Mouse (Mus musculus) neural tube, embryonic 15.5 days (tissue): ENCODE results near the gene Parn. TPM values are rescaled to one million over a fixed set of nuclear protein-coding genes. Genes with fewer than 3 reads are reported as not detected.
"Not testable (repeated sequence)": the region's sequence is repeated elsewhere in the genome, so short reads cannot be mapped to it uniquely, and the experiment has no call there.

ENCODE experiments used
- ATAC-seq: fragments of 200-750 bp; cut with Nextera tagmentation; 2 replicates; pipeline ENCODE4 v1.8.0; 2017; ENCODE audit warnings: mild to moderate bottlenecking, moderate TSS enrichment, moderate library complexity; ENCODE audit not compliant: low FRiP score
- H3K27ac ChIP-seq: fragments of 300-500 bp; sonication (generic); replicated peaks from 2 replicates; pipeline ENCODE4 v1.5.1; 2015; ENCODE audit warnings: mild to moderate bottlenecking, inconsistent platforms
- H3K27me3 ChIP-seq: fragments of 300-500 bp; sonication (generic); replicated peaks from 2 replicates; pipeline ENCODE4 v1.6.1; 2015; ENCODE audit warnings: inconsistent platforms
- H3K36me3 ChIP-seq: fragments of 300-500 bp; sonication (generic); 2 replicates; pipeline ENCODE4 v1.6.1; 2015; ENCODE audit warnings: inconsistent platforms
- H3K4me1 ChIP-seq: fragments of 300-500 bp; sonication (generic); 2 replicates; pipeline ENCODE4 v1.6.1; 2015; ENCODE audit warnings: inconsistent platforms
- H3K4me2 ChIP-seq: fragments of 300-500 bp; sonication (generic); 2 replicates; pipeline ENCODE4 v1.6.1; 2015; ENCODE audit warnings: inconsistent platforms, mild to moderate bottlenecking, moderate library complexity
- H3K4me3 ChIP-seq: fragments of 300-500 bp; sonication (generic); replicated peaks from 2 replicates; pipeline ENCODE4 v1.5.1; 2015; ENCODE audit warnings: mild to moderate bottlenecking, inconsistent platforms
- H3K9ac ChIP-seq: fragments of 300-500 bp; sonication (generic); replicated peaks from 2 replicates; pipeline ENCODE4 v1.6.1; 2015; ENCODE audit warnings: mild to moderate bottlenecking, inconsistent platforms
- H3K9me3 ChIP-seq: fragments of 300-500 bp; sonication (generic); replicated peaks from 2 replicates; pipeline ENCODE4 v1.6.1; 2016; ENCODE audit warnings: inconsistent platforms
- WGBS: fragments of 180-500 bp; shearing (Covaris S2); methylation state at CpG from one replicate; pipeline ENCODE4 v1.1.7; 2015; ENCODE audit warnings: mixed read lengths; 5-methylcytosine and 5-hydroxymethylcytosine counted together
- polyA plus RNA-seq: library from polyadenylated mRNA; unstranded; fragments of >200 nt; fragmentation: Nextera tagmentation; extraction: Ambion mirVana; gene quantifications from 2 replicates; pipeline ENCODE4 v1.2.1, GENCODE M21; 2015

Parn gene
- polyA plus RNA-seq, 1 experiment from 2014 or later, result 28.2 TPM

DNA sequence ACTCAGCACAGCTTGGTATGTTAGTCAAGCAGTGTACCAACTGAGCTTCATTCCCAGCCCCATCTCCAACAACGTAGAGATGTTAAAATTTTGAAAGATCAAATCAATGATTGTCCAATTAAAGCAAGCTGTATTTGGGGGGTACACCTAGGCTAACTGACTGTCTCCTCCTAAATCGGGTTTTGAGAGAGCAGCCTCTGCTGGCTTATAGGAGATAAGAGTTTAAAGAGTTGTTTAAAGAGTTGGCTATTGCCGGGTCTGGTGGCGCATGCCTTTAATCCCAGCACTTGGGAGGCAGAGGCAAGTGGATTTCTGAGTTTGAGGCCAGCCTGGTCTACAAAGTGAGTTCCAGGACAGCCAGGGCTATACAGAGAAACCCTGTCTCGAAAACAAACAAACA, 2.9 kb upstream of the Parn start:
- not testable (repeated sequence) for H3K36me3 ChIP-seq, H3K27me3 ChIP-seq, H3K9ac ChIP-seq, H3K9me3 ChIP-seq, ATAC-seq
- WGBS, result 82% methylated on average over 5 of the region's 5 CpGs
- peak overlapping the region; percentile 83; the same call in 1 of the 2 replicates for H3K27ac ChIP-seq
- H3K4me1 ChIP-seq, result peaks cover 30% of the 10 kb centered on the region
- H3K4me3 ChIP-seq, result peak overlapping the region; percentile 98; the same call in 1 of the 2 replicates
- peak overlapping the region; percentile 70 for H3K4me2 ChIP-seq

DNA sequence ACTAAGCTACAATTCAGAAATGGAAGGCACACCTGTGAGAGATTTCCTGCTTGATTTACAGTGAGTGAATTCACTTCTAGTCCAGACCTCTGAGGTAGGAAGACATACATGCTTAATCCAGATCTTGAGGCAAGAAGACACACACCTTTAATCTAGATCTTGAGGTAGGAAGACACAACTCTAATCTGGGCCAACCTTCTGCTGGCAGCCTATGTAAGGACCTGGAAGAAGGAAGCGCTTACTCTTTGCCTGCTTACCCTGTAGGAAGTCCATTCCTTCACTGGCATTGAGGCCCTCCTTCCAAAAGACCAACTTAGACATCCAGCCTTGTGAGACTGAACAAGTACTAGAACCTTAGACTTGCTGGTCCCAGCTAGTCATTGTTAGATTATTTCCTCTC, 1.3 kb upstream of the Parn start:
- H3K36me3 ChIP-seq, result peaks cover 8% of the 10 kb centered on the region
- peaks cover 30% of the 10 kb centered on the region for H3K4me1 ChIP-seq
- no peak overlapping the region for H3K9ac ChIP-seq
- H3K9me3 ChIP-seq, result no peaks in the 10 kb centered on the region
- no peak overlapping the region for H3K27ac ChIP-seq
- ATAC-seq, result no peak
- 100% methylated on average over 1 of the region's 1 CpGs for WGBS
- H3K4me2 ChIP-seq, result no peak overlapping the region
- H3K4me3 ChIP-seq, result no peak overlapping the region
- H3K27me3 ChIP-seq, result no peaks in the 10 kb centered on the region

DNA sequence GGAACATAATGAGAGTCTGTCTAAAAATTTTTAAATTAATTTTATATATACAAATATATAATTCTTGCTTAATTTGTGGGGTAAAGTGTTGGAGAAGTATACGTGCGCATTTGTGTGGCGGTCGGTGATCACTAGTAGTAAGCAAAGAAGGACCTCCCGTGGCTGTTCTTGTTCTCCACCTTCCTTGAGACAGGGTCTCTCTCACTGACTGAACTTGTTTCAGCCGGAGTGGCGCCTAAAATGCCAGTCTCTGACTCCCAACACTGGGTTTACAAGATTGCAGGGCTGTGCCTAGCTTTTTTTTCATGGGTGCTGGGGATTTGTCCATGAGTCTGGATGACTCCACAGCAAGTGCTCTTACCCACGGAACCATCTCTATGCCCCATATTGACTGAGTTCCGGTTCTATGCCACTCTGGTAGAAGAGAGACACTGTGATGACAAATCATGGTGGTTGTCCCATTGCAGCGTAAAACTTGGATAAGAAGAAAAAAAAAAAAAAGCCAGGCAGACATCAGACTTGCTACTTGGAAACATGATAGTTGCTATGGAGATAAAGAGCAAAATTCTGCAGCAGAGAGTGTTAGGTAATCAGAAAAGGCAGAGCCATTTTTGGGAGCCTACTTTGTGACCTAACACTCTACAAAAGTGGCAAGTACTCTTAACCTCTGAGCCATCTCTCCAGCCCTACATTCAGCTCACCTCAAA, 585 bp upstream of the Parn start:
- WGBS, result 81% methylated on average over 10 of the region's 10 CpGs
- H3K9me3 ChIP-seq, result no peaks in the 10 kb centered on the region
- H3K27me3 ChIP-seq, result no peaks in the 10 kb centered on the region
- peak overlapping the region; percentile 73 for H3K4me2 ChIP-seq
- peaks cover 9% of the 10 kb centered on the region for H3K36me3 ChIP-seq
- peaks cover 30% of the 10 kb centered on the region for H3K4me1 ChIP-seq
- no peak for ATAC-seq
- peak overlapping the region; percentile 81 for H3K27ac ChIP-seq
- H3K4me3 ChIP-seq, result peak overlapping the region; percentile 63
- peak overlapping the region; percentile 77; the same call in 1 of the 2 replicates for H3K9ac ChIP-seq

DNA sequence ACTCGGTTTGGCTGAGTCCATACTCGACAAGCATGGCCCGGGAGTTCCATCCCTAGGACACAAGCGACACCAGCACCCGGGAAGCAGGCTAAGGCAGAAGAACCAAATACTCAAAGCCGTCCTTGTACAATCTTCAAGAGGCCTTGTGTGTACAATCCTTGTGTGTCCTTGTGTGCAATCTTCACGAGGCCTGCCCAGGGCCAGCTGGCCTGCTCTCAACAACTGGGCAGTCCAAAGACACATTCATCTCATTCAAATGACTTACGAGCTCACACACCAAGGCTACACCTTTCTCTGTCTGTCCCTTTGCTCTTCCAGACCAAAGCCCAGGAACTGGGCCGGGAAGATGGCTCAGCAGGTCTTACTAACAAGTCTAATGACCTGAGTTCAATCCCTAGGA, 7.2 kb downstream of the Parn start:
- Histone ChIP-seq H3K9ac (no peak overlapping the region), H3K4me3 (no peak overlapping the region), H3K27ac (no peak overlapping the region), H3K27me3 (no peaks in the 10 kb centered on the region), H3K4me1 (no peaks in the 10 kb centered on the region), H3K9me3 (no peaks in the 10 kb centered on the region), H3K4me2 (no peak overlapping the region), H3K36me3 (peaks cover 40% of the 10 kb centered on the region)
- WGBS, result 96% methylated on average over 9 of the region's 9 CpGs
- ATAC-seq, result no peak

DNA sequence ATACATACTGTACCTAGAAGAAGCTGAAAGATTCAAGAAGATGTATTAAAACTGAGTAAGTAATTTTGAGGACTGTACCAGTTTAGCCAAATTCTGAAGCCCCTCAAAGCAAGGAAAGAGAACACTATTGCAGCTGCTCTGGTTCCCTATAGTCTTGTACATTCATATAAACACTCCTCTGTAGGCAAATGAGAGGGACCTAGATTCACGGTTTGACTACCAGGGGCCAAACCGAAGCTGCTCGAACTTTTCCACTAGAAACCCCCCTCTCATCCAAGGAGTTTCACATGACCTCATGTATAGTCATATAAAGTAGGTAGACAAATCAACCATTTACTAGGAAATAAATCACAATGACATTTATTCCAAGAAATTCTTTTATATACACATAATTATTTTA, 9.1 kb downstream of the Parn start:
- H3K4me2 ChIP-seq, result no peak overlapping the region
- WGBS, result 92% methylated on average over 3 of the region's 3 CpGs
- H3K9me3 ChIP-seq, result no peaks in the 10 kb centered on the region
- H3K27me3 ChIP-seq, result no peaks in the 10 kb centered on the region
- H3K4me1 ChIP-seq, result no peaks in the 10 kb centered on the region
- no peak overlapping the region for H3K27ac ChIP-seq
- ATAC-seq, result no peak
- H3K9ac ChIP-seq, result no peak overlapping the region
- peaks cover 45% of the 10 kb centered on the region for H3K36me3 ChIP-seq
- no peak overlapping the region for H3K4me3 ChIP-seq

- no peaks in the 10 kb centered on the region for H3K4me1 ChIP-seq
- no peak overlapping the region for H3K4me3 ChIP-seq
- H3K27ac ChIP-seq, result no peak overlapping the region
- peaks cover 18% of the 10 kb centered on the region for H3K36me3 ChIP-seq
- no peaks in the 10 kb centered on the region for H3K9me3 ChIP-seq
- WGBS, result 91% methylated on average over 4 of the region's 4 CpGs
- ATAC-seq, result no peak
- no peak overlapping the region for H3K9ac ChIP-seq
- H3K4me2 ChIP-seq, result no peak overlapping the region
- H3K27me3 ChIP-seq, result no peaks in the 10 kb centered on the region
Observed at GRCm38 (mm10) chr16:13645930-13646329, 22.0 kb downstream of the Parn start.

GRCm38 (mm10) chr16:13644474-13644873, 23.5 kb downstream of the Parn start:
- no peaks in the 10 kb centered on the region for H3K27me3 ChIP-seq
- peaks cover 9% of the 10 kb centered on the region for H3K36me3 ChIP-seq
- no peak for ATAC-seq
- no peaks in the 10 kb centered on the region for H3K9me3 ChIP-seq
- 88% methylated on average over 3 of the region's 3 CpGs for WGBS
- no peak overlapping the region for H3K27ac ChIP-seq
- no peaks in the 10 kb centered on the region for H3K4me1 ChIP-seq
- H3K4me3 ChIP-seq, result no peak overlapping the region
- no peak overlapping the region for H3K4me2 ChIP-seq
- H3K9ac ChIP-seq, result no peak overlapping the region

- no peak overlapping the region for H3K4me3 ChIP-seq
- no peaks in the 10 kb centered on the region for H3K27me3 ChIP-seq
- no peaks in the 10 kb centered on the region for H3K9me3 ChIP-seq
- H3K27ac ChIP-seq, result no peak overlapping the region
- WGBS, result 80% methylated on average over 7 of the region's 7 CpGs
- no peak for ATAC-seq
- peaks cover 24% of the 10 kb centered on the region for H3K36me3 ChIP-seq
- no peaks in the 10 kb centered on the region for H3K4me1 ChIP-seq
- no peak overlapping the region for H3K4me2 ChIP-seq
- H3K9ac ChIP-seq, result no peak overlapping the region
Observed at GRCm38 (mm10) chr16:13640064-13640463, 27.9 kb downstream of the Parn start.

- WGBS, result 86% methylated on average over 5 of the region's 5 CpGs
- Histone ChIP-seq H3K4me3 (no peak overlapping the region), H3K4me2 (no peak overlapping the region), H3K27me3 (no peaks in the 10 kb centered on the region), H3K4me1 (no peaks in the 10 kb centered on the region), H3K9ac (no peak overlapping the region), H3K36me3 (peaks cover 25% of the 10 kb centered on the region), H3K27ac (no peak overlapping the region), H3K9me3 (no peaks in the 10 kb centered on the region)
- no peak for ATAC-seq
Observed at GRCm38 (mm10) chr16:13639508-13639907, 28.5 kb downstream of the Parn start.

DNA sequence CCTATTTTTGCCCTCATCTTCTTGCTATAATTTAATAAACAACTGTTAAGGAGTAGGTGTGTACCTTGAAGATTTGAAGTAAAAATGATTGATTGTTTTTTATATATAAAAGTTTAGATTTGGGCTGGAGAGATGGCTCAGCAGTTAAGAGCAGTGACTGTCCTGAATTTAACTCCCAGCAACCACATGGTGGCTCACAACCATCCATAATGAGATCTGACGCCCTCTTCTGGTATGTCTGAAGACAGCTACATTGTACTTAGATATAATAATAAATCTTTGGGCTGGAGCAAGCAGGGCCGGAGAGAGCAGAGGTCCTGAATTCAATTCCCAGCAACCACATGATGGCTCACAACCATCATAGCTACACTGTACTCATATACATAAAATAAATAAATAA, 29.8 kb downstream of the Parn start:
- H3K4me3 ChIP-seq, H3K4me1 ChIP-seq, ATAC-seq, H3K9ac ChIP-seq, H3K4me2 ChIP-seq, H3K9me3 ChIP-seq, H3K27me3 ChIP-seq, H3K27ac ChIP-seq: not testable (repeated sequence)
- H3K36me3 ChIP-seq, result peaks cover 32% of the 10 kb centered on the region
- 20% methylated on average over 2 of the region's 2 CpGs for WGBS

DNA sequence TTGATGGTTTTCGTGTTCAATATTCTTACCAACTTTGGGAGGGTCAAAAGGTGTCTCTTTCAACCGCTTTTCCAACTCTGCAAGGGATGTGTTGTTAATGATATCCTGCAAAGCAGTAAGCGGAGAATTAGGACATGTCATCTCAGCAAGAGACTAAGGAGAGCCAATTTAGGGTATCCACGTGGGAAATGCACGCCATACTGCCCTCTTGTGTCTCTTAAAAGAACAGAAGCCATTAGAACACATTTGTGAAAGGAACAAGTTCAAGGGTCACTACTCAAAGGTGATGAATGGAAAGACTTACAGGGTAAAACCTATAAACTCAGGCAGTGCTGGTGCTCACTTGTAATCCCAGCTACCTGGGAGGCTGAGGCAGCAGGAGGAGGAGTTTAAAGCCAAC, 39.6 kb downstream of the Parn start:
- no peak overlapping the region for H3K27ac ChIP-seq
- WGBS, result 48% methylated on average over 5 of the region's 5 CpGs
- no peak overlapping the region for H3K4me3 ChIP-seq
- ATAC-seq, result no peak
- H3K36me3 ChIP-seq, result peaks cover 55% of the 10 kb centered on the region
- no peaks in the 10 kb centered on the region for H3K27me3 ChIP-seq
- H3K9ac ChIP-seq, result no peak overlapping the region
- no peak overlapping the region for H3K4me2 ChIP-seq
- H3K4me1 ChIP-seq, result no peaks in the 10 kb centered on the region
- peaks cover 4% of the 10 kb centered on the region; the same call in 1 of the 2 replicates for H3K9me3 ChIP-seq

- no peak overlapping the region for H3K9ac ChIP-seq
- H3K4me1 ChIP-seq, result no peaks in the 10 kb centered on the region
- no peak for ATAC-seq
- WGBS, result 94% methylated on average over 3 of the region's 3 CpGs
- H3K4me2 ChIP-seq, result no peak overlapping the region
- H3K27me3 ChIP-seq, result no peaks in the 10 kb centered on the region
- H3K4me3 ChIP-seq, result no peak overlapping the region
- H3K9me3 ChIP-seq, result no peaks in the 10 kb centered on the region
- H3K36me3 ChIP-seq, result peaks cover 23% of the 10 kb centered on the region
- no peak overlapping the region for H3K27ac ChIP-seq
Observed at GRCm38 (mm10) chr16:13621745-13622507, 46.0 kb downstream of the Parn start.
